In genomic region chr1:36937015-36937414, GRCm38 (mm10) we compare ENCODE assay signal across 8 mouse cellular contexts. TPM values are rescaled to one million over a fixed set of nuclear protein-coding genes. Genes with fewer than 3 reads are reported as not detected.
DNase-seq lines count a peak whose midpoint lies in the region; ATAC-seq and TF ChIP-seq lines count a peak whose summit lies in the region.
"Had no signal": no experiment of that assay in that cellular context is flagged by ENCODE, and none has a peak within 500 bp of the region (broad histone marks: within the 10 kb centered on the region; RNA-seq: fewer than 3 reads in every experiment).

No protein-coding gene starts in this region.

- intact Hi-C loops in left cerebral cortex, adult 2 months (cut with DNase I), result loop anchor here (2.0 to 5.0 kb wide), 3 partner anchors 105 to 235 kb away; no protein-coding TSS in a partner anchor

- WGBS in forebrain, embryonic 13.5 days, result 86% methylated on average over 2 of the region's 2 CpGs
- 37% methylated on average over 2 of the region's 2 CpGs for WGBS in limb, embryonic 14.5 days
- WGBS in stomach, embryonic 14.5 days, result 55% methylated on average over 2 of the region's 2 CpGs

- no peak overlapping the region for H3K9ac ChIP-seq in forebrain, embryonic 13.5 days
- no peak overlapping the region for H3K9ac ChIP-seq in limb, embryonic 14.5 days (ENCODE audit: low read depth, low read length, severe bottlenecking)
- no peak overlapping the region for H3K9ac ChIP-seq in stomach, embryonic 14.5 days (replicated peaks; ENCODE audit: low read depth, low read length)

- no peak for ATAC-seq in forebrain, embryonic 13.5 days
- ATAC-seq in limb, embryonic 14.5 days (ENCODE audit: low FRiP score, low read depth), result no peak
- ATAC-seq in stomach, embryonic 14.5 days (ENCODE audit: insufficient number of reproducible peaks, insufficient read depth, low FRiP score, low read depth), result no peak

- H3K4me3 ChIP-seq in left cerebral cortex, adult 2 months, result peak overlapping the region; percentile 73; the same call in 1 of the 2 replicates
- H3K4me3 ChIP-seq in forebrain, embryonic 13.5 days, result no peak overlapping the region
- no peak overlapping the region for H3K4me3 ChIP-seq in limb, embryonic 14.5 days (replicated peaks; ENCODE audit: low read length)
- peak overlapping the region; percentile 95; the same call in 1 of the 2 replicates for H3K4me3 ChIP-seq in stomach, embryonic 14.5 days (ENCODE audit: low read depth, low read length)

- H3K4me2 ChIP-seq in forebrain, embryonic 13.5 days, result peak overlapping the region; percentile 86
- peak overlapping the region; percentile 44; the same call in 1 of the 2 replicates for H3K4me2 ChIP-seq in limb, embryonic 14.5 days (replicated peaks; ENCODE audit: low read depth, low read length, severe bottlenecking)
- H3K4me2 ChIP-seq in stomach, embryonic 14.5 days (replicated peaks; ENCODE audit: low read depth, low read length), result peak overlapping the region; percentile 87

- H3K27me3 ChIP-seq in forebrain, embryonic 13.5 days, result no peaks in the 10 kb centered on the region
- no peaks in the 10 kb centered on the region for H3K27me3 ChIP-seq in limb, embryonic 14.5 days (ENCODE audit: control insufficient read depth, insufficient read depth, low read length)
- no peaks in the 10 kb centered on the region for H3K27me3 ChIP-seq in stomach, embryonic 14.5 days (ENCODE audit: control insufficient read depth, insufficient read depth, low read length)

- peaks cover 37% of the 10 kb centered on the region for H3K4me1 ChIP-seq in forebrain, embryonic 13.5 days
- H3K4me1 ChIP-seq in limb, embryonic 14.5 days (ENCODE audit: control insufficient read depth, insufficient read depth, low read length), result peaks cover 13% of the 10 kb centered on the region
- peaks cover 19% of the 10 kb centered on the region for H3K4me1 ChIP-seq in stomach, embryonic 14.5 days (ENCODE audit: control insufficient read depth, insufficient read depth, low read length)

- no peak for TF ChIP-seq POLR2A in limb, embryonic 14.5 days (IDR thresholded peaks at IDR 0.05; ENCODE audit: borderline replicate concordance, extremely low read depth, insufficient read depth, insufficient read length)

- H3K27ac ChIP-seq in left cerebral cortex, adult 2 months, result no peak overlapping the region
- no peak overlapping the region for H3K27ac ChIP-seq in forebrain, embryonic 13.5 days
- H3K27ac ChIP-seq in limb, embryonic 14.5 days (replicated peaks; ENCODE audit: low read depth, low read length), result no peak overlapping the region
- no peak overlapping the region for H3K27ac ChIP-seq in stomach, embryonic 14.5 days (ENCODE audit: low read length)

- no peaks in the 10 kb centered on the region for H3K36me3 ChIP-seq in forebrain, embryonic 13.5 days (ENCODE audit: poor library complexity, severe bottlenecking)
- H3K36me3 ChIP-seq in limb, embryonic 14.5 days (ENCODE audit: control insufficient read depth, insufficient read depth, low read length), result no peaks in the 10 kb centered on the region
- H3K36me3 ChIP-seq in stomach, embryonic 14.5 days (ENCODE audit: control insufficient read depth, insufficient read depth, low read length), result no peaks in the 10 kb centered on the region; the same call in 1 of the 2 replicates

- no peak for DNase-seq in left cerebral cortex, adult 2 months (ENCODE audit: extremely low spot score in 1 of 2, low spot score in 2 of 2)
- DNase-seq in left cerebral cortex, adult 11 months (ENCODE audit: low spot score), result no peak
- no peak for DNase-seq in limb, embryonic 14.5 days (ENCODE audit: low spot score)
- no peak for DNase-seq in gastrocnemius, postnatal 4 days (ENCODE audit: low spot score in 2 of 2)
- no peak for DNase-seq in spleen, postnatal 10 days (ENCODE audit: low spot score in 2 of 2)
- DNase-seq: cerebellum, postnatal 25 days had no signal

- H3K9me3 ChIP-seq in forebrain, embryonic 13.5 days (replicated peaks), result no peaks in the 10 kb centered on the region
- no peaks in the 10 kb centered on the region for H3K9me3 ChIP-seq in limb, embryonic 14.5 days (ENCODE audit: control insufficient read depth, low read length)
- H3K9me3 ChIP-seq in stomach, embryonic 14.5 days (ENCODE audit: control insufficient read depth, low read depth, low read length), result no peaks in the 10 kb centered on the region

- no peak for TF ChIP-seq CTCF in left cerebral cortex, adult 2 months (IDR thresholded peaks at IDR 0.05)

RNA-seq across cellular contexts. Expression of gene Tmem131, which starts 6.5 kb away (rescaled TPM):
- total RNA-seq in left cerebral cortex, adult 2 months (2021), result 10 to 100 TPM; 53.6 to 61.1 TPM
- 12.0 and 12.6 TPM in 2 replicates for polyA plus RNA-seq in forebrain, embryonic 13.5 days (2015; fragmentation: Nextera tagmentation; extraction: Ambion mirVana)
- polyA plus RNA-seq in limb, embryonic 14.5 days (2012; rRNA removed), result 42.3 and 45.5 TPM in 2 replicates
- polyA plus RNA-seq in limb, embryonic 14.5 days (2014; fragmentation: Nextera tagmentation; extraction: Ambion mirVana), result 22.5 and 23.1 TPM in 2 replicates
- polyA plus RNA-seq in stomach, embryonic 14.5 days (2014; fragmentation: Nextera tagmentation; extraction: Ambion mirVana), result 28.2 and 31.3 TPM in 2 replicates
- 10 to 100 TPM; 77.1 to 88.6 TPM for total RNA-seq in gastrocnemius, postnatal 4 days (2021)

Comparison
In these comparisons a context has a peak if more than half of its experiments do, and no peak if none do; other contexts are left out.
1. H3K4me3 ChIP-seq: peak in left cerebral cortex, adult 2 months (single experiment) and stomach, embryonic 14.5 days (single experiment); none in forebrain, embryonic 13.5 days (single experiment) and limb, embryonic 14.5 days (single experiment).
2. Peak in every context shown above with its lines, with median percentiles within 50 percentile points of each other: H3K4me2 ChIP-seq.